Mouse (Mus musculus) cerebellum, postnatal 14 days (tissue): Measurements from ENCODE around the gene 5730596B20Rik.

Source experiments
- DNase-seq, 2 experiments: peaks; one replicate each; pipeline ENCODE4 v3.0.0; 2021; ENCODE audit warnings: mixed read lengths in 2 of 2

The 5730596B20Rik gene

DNA sequence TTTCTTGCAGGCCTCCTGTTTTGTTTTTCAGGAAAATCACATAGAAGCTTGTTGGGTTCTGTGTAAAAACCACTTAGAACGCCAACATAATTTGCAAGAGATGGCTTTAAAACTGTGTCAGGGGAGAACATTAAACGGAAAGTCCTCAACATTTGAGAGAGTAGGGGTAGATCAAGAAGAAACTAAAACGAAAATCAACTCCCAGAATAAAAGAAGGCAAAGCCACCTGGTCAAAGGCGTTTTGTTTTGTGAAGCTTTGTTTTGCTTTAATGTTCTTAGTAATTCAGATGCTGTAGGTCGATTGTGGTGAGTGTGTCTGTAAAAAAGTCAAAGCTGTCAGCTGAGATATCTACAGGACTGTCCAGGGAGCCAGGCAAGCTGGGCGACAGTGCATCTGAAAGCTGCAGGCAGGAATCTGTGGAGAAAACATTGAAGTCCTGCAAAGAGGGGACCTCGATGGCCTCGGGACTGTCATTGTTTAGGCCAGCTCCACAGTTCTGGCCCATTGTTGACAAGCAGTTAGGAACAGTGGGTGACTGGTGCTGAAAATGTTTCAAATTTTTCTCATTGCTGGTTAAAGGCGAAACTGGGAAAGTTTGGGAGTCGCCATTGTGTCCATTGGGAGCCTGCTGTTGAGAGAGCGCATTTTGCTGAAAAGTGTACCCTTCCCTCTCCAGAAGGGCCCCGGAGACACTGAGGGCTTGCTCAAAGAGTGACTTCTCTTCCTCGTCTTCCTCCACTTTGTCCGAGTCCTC lies 14.5 kb upstream of the 5730596B20Rik start:
- DNase-seq: peak in 1 of 2 experiments; percentile 33

DNA sequence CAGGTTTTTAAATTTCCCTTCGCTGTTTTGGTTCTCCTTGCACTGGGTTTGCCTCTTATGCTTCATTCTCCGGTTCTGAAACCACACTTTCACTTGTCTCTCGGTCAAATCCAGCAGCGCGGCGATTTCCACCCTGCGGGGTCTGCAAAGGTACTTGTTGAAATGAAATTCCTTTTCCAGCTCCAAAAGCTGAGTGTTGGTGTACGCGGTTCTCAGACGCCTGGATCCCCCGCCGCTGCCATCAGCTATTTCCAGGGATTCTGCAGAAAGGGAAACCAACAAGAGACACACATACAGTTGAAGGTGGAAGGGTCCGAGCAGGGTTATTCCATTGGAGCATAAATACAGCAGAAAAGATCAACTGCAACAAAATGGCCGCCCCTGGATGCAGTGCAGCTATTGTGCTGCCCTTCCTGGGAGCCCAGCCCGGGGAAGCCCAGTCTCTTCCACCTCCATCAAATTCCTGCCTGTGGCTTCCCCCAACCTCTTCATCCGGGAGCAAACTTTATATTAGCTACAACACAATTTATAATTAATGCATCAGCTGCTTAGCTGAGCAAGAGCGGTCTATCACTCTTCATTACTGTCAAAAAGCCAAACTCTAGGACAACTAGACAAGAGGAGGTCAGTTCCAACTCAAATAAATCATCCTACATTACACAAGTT lies 13.8 kb upstream of the 5730596B20Rik start:
- peak in 1 of 2 experiments; percentile 28 for DNase-seq

DNA sequence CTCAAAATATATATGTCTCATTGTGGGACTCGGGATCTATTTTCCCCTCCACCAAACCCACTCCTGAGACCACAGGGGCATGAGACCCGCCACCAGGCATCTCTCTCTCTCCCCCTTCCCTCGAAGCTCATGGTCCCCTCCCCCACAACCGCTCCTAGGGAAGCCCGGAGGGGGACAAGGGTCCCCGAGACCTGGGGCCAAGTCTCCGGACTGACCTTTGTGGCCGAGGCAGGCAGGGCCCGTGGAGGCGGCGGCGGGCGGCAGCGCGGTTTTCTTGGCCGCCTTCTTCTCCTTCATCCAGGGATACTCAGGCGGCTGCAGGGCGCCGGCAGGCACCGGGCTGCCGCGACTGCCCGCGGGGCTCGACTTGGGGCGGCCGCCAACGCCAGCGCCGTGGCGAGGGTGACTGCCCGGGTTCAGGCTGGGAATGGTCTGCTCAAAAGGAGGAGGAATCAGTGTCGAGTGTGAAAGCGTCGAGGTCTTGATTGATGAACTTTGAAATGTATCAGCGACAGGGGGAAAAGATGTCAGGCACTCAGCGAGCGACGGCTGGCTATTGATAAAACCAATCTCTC lies 13.2 kb upstream of the 5730596B20Rik start:
- peak in 1 of 2 experiments; percentile 27 for DNase-seq

DNA sequence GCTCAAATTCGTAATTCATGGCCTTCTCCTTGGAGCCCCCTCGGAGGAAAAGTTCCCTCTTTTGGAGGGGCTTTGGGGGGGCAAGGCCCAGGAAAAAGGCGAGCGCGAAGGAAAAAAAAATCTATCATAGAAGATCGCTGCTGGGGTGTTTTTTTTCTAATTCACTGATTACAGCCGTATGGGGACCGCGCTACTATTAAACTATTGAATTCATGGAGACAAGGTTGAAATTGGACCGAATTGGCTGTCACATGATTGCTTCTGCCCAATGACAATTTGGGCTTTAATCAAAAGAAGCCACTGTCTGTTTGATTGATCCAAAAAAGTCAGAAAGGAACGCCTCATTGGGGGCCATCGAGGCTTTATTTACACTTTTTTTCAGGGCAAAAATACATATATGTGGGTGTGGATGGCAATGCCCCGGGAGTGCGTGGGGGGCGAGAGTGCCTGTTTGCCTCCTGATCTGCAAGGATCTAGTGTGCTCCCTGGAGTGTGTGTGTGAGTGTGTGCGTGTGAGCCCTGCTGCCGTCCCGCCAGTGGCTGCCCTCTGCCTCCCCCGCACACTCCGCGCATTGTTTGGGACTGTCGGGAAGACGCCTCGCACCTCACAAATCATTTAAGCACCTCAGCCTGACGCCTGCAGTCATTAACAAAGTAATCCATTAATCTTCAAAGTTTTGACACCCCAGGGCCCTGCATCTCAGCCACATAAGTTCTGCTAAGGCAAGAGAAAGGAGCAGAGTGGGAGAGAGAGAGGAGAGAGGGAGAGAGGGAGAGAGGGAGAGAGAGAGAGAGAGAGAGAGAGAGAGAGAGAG lies 12.5 kb upstream of the 5730596B20Rik start, which contains the start of gene Hoxa2:
Gene Hoxa2 (minus strand): TSS at position 206 of the 815 bp plus-strand sequence.
- peak in 1 of 2 experiments; percentile 7 for DNase-seq

DNA sequence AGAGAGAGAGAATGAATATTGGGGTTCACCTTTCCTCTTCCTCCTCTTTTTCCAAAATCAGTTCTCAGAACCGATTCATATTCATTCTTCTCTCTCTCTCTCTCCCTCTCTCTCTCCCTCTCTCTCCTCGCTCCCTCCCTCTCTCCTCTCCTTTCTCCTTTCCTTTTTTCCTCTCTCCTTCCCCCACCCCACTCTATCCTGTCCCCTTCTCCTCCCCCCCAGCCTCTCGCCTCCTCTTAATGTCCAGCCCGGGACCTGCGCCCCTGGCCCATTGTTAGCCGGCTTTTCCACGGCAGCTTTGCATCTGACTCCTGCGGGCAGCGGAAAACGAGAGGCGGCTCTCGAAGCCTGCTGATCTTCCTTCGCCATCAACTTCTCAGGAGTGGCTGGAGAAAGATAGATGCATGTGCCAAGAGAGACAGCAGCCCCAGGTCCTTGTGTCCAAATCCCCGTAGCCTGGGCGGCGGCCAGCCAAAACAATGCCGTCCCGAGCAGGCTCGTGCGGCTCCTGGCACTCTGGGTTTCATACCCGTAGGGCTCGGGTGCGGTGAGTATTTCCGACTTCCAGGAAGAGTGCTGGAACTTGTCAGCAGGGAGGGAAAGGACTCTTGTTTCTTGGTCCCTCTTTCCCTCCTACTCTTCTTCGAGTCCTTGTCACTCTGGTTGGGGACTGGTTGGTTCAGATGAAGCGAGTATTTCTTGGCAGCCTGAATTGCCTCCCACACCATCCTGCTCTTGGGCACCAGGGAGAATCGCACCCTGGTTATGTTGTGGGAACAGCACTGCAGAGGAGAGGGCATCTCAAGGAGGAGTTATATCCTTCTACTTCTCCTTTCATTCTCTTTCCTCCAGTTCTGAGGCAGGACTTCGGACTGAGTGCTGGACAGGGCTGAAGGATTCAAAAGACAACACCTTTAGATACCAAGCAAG lies 11.6 kb upstream of the 5730596B20Rik start:
- DNase-seq: peak in 1 of 2 experiments; percentile 14

DNA sequence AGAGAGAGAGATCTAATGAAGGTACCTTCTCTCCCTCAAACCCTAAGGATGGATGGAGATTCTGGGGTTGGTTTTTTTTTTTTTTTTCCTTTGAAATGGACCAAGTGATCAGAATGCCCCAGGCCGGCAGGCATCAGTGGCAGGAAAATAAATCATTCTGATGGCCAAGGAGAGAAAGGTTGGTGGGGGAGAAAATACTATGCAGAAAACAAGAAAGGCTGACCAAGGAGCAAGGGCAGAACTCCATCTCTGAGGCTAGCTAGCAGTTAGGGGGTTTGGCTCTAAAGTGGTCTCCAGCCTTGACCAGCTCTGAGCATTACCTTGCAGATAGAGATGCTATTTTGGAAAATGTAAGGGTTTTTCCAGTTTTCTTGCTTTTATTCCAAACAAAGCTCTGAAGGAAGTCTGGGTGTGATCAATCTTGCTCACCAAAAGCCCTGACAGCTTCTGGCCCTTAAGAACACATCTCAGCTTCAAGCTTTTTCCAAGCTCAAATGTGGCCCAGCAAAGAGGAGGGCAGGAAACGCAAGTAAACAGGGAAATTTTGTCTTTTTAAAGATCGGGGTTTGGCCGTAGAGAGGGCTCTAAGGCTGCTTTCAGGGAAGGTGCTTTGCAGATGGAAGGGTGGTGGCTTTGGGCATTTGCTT lies 10.7 kb upstream of the 5730596B20Rik start:
- no peak for DNase-seq

GRCm38 (mm10) chr6:52167176-52167575 lies 10.1 kb upstream of the 5730596B20Rik start:
- no peak for DNase-seq

GRCm38 (mm10) chr6:52167736-52168161 lies 9.5 kb upstream of the 5730596B20Rik start:
- no peak for DNase-seq

DNA sequence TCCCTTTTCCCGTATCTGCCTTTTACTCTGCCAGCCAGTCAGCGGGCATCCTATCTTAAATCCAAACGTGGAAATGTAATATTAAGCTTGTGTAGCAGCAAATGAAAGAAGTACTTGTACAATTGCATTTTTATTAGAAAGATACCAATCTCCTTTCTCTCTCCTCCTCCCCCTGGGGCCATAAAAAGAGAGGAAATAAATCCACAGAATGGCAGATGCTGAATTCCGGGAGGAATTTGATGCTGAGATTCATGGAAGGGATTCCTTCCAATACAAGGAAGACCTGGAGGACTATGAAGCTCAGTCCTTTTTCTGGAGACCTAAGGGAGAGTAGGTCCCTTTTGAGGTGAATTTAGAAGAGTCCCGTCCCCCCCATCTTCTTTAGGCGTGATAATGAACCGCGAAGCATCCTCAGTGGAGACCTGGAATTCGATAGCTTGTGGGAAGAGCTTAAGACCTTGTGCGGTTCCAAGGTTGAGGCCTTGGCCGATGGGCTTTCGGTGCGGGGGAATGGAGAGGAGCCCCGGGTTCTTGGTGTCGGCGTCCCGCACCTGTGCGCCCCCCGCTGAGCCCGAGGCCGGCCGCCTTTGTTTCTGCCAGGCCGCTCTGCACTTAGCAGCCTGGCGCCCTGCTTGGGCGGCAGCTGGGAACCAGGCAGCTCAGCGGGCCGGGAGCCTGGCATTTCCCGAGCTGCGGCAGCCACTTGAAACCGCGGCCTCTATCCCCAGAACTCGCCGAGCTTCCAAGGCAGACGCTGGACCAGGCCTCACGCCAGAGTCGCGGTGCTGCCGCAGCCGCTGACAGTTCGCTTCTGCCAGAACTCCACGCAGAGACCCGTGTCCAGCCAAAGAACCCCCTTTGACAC lies 8.9 kb upstream of the 5730596B20Rik start:
- no peak for DNase-seq

GRCm38 (mm10) chr6:52169499-52170165 lies 7.7 kb upstream of the 5730596B20Rik start:
- DNase-seq: no peak

- DNase-seq: no peak
Measured at GRCm38 (mm10) chr6:52170166-52170897, 7.0 kb upstream of the 5730596B20Rik start.

GRCm38 (mm10) chr6:52170898-52171223 lies 6.4 kb upstream of the 5730596B20Rik start:
- DNase-seq: no peak

- no peak for DNase-seq
Measured at GRCm38 (mm10) chr6:52171331-52171730, 6.0 kb upstream of the 5730596B20Rik start.

DNA sequence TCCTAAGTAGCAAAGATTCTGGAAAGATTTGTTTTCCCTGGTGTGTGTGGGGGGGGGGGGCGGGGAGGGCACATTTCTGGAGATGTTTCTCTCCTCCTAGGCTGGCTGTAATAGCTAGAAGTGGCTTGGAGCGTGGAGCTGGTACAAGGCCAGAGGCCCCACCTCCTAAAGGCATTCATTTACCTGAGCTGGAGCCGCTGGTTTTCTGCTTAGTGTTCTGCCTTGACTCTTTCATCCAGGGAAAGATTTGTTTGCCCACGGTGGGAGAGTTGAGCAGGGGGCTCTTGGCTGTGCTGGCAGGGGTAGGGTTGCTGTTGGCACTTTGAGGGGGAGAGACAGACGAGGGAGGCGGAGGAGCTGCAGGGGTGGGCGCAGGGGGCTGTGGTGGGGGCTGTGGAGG lies 5.4 kb upstream of the 5730596B20Rik start:
- DNase-seq: no peak

DNA sequence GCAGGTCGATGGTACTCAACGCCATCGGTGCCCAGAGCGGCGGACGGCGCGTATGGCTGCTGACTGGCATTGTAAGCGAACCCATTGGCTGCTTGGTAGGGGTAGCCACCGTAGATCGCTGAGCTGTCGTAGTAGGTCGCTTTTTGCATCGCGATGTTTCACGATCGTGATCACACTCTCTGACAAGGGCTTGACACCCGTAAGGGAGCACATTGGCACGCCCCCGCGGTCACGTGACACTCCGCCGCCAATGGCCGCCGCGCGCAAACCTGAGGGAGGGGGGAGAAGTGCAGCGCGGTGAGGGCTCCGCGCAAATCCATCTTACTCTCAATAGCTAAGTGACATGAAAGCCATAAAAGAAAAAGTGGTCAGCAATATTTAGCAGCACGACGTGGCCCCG lies 4.8 kb upstream of the 5730596B20Rik start:
- DNase-seq: peak in 1 of 2 experiments; percentile 55

- no peak for DNase-seq
Measured at GRCm38 (mm10) chr6:52173648-52174047, 3.6 kb upstream of the 5730596B20Rik start.

GRCm38 (mm10) chr6:52174968-52175751 lies 2.1 kb upstream of the 5730596B20Rik start:
- DNase-seq: no peak

- DNase-seq: no peak
Measured at GRCm38 (mm10) chr6:52175864-52176263, 1.4 kb upstream of the 5730596B20Rik start.
